Mouse (Mus musculus) embryonic facial prominence, embryonic 14.5 days (tissue): Measurements from ENCODE around the gene Cela1. TPM values are rescaled to one million over a fixed set of nuclear protein-coding genes. Genes with fewer than 3 reads are reported as not detected.

ENCODE experiments used
- ATAC-seq: fragments of 200-750 bp; cut with Nextera tagmentation; 2 replicates; pipeline ENCODE4 v1.8.0; 2017; ENCODE audit warnings: low read depth, moderate number of reproducible peaks, moderate TSS enrichment
- DNase-seq: peaks from one replicate; pipeline ENCODE4 v3.0.0-alpha.2; 2015; ENCODE audit warnings: low spot score
- H3K27ac ChIP-seq: fragments of 300-500 bp; sonication (generic); replicated peaks from 2 replicates; pipeline ENCODE4 v1.5.1; 2014; ENCODE audit warnings: low read depth, mild to moderate bottlenecking, low read length, moderate library complexity
- H3K27me3 ChIP-seq: fragments of 300-500 bp; sonication (generic); replicated peaks from 2 replicates; pipeline ENCODE4 v1.6.1; 2014; ENCODE audit warnings: low read length; ENCODE audit not compliant: control insufficient read depth, insufficient read depth
- H3K36me3 ChIP-seq: fragments of 300-500 bp; sonication (generic); 2 replicates; pipeline ENCODE4 v1.6.1; 2014; ENCODE audit warnings: low read length, mixed read lengths; ENCODE audit not compliant: control insufficient read depth, insufficient read depth
- H3K4me1 ChIP-seq: fragments of 300-500 bp; sonication (generic); 2 replicates; pipeline ENCODE4 v1.6.1; 2014; ENCODE audit warnings: antibody characterized with exemption, low read length; ENCODE audit not compliant: control insufficient read depth, insufficient read depth
- H3K4me2 ChIP-seq: fragments of 300-500 bp; sonication (generic); 2 replicates; pipeline ENCODE4 v1.6.1; 2014; ENCODE audit warnings: low read depth, mild to moderate bottlenecking, low read length, moderate library complexity, mixed read lengths
- H3K4me3 ChIP-seq: fragments of 300-500 bp; sonication (generic); 2 replicates; pipeline ENCODE4 v1.5.1; 2014; ENCODE audit warnings: low read depth, mild to moderate bottlenecking, low read length
- H3K9ac ChIP-seq: fragments of 300-500 bp; sonication (generic); 2 replicates; pipeline ENCODE4 v1.6.1; 2014; ENCODE audit warnings: low read depth, mild to moderate bottlenecking, low read length, moderate library complexity, mixed read lengths
- H3K9me3 ChIP-seq: fragments of 300-500 bp; sonication (generic); 2 replicates; pipeline ENCODE4 v1.6.1; 2016; ENCODE audit warnings: low read length; ENCODE audit not compliant: control insufficient read depth
- WGBS: fragments of 180-500 bp; shearing (Covaris S2); extraction: QIAGEN DNeasy Blood & Tissue Kit; methylation state at CpG from one replicate; pipeline ENCODE4 v1.1.7; 2014; 5-methylcytosine and 5-hydroxymethylcytosine counted together
- polyA plus RNA-seq: library from polyadenylated mRNA; unstranded; fragments of >200 nt; fragmentation: Nextera tagmentation; extraction: Ambion mirVana; gene quantifications from 2 replicates; pipeline ENCODE4 v1.2.1, GENCODE M21; 2014

Gene Cela1
- 2.4 and 3.8 TPM in 2 replicates for polyA plus RNA-seq

DNA sequence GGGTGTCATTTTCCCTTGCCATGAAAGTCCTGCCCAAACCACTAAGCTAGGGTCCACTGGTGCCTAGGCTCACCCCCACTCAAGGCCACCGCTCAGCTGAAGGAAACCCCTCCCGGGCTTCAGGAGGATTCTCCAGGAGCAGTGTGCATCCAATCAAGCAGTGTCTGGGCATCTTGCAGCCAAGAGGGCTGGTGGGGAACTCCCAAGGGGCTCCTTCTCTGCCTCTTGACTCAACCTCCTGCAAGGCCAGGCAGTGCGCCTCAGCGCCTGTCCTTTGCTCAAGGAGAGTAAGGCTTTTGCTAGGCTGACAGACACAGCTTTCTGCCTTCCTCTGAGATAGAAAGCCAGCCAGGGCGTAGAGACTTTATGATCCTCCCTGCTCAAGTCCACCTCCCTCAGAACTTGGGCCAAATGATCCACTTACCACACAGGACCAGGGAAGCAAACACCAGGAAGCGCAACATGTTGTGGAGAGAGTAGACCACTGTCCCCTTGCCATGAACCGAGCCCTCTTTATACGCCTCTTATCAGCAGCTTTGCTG, at the start of gene Cela1:
TSS of gene Cela1 (minus strand) at position 492 of the 542 bp plus-strand sequence.
- no peak for DNase-seq
- Histone ChIP-seq H3K9ac (peak within 1 kb of the TSS; percentile 25; the same call in 1 of the 2 replicates), H3K4me3 (no peak within 1 kb of the TSS), H3K27me3 (no peaks in the 10 kb centered on the region; the same call in 1 of the 2 replicates), H3K27ac (no peak within 1 kb of the TSS), H3K36me3 (no peaks in the 10 kb centered on the region), H3K9me3 (peaks cover 9% of the 10 kb centered on the region), H3K4me1 (no peaks in the 10 kb centered on the region; the same call in 1 of the 2 replicates), H3K4me2 (no peak within 1 kb of the TSS)
- 75% methylated on average over 8 of the region's 8 CpGs for WGBS
- no peak for ATAC-seq

DNA sequence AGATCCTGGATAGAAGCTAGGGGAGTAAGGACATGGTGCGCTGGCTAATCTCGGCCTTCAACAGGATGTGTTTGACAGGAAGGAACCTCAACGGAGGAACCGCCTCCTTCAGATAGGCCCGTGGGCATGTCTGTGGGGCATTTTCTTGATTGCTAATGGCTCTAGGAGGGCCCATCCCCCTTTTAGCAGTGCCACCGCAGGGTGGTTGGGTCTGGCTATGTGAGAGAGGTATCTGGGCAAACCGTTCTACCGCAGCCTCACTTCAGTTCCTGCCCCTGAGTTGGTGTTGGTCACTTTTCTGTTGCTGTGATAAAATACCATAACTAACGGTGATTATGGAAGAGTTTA, 48.2 kb upstream of the Cela1 start:
- ATAC-seq (no peak), DNase-seq (no peak)
- Histone ChIP-seq H3K4me3 (no peak overlapping the region), H3K9ac (no peak overlapping the region), H3K27ac (no peak overlapping the region), H3K4me1 (no peaks in the 10 kb centered on the region), H3K4me2 (no peak overlapping the region), H3K36me3 (no peaks in the 10 kb centered on the region), H3K27me3 (peaks cover 10% of the 10 kb centered on the region; the same call in 1 of the 2 replicates), H3K9me3 (no peaks in the 10 kb centered on the region)
- WGBS = 77% methylated on average over 9 of the region's 9 CpGs

DNA sequence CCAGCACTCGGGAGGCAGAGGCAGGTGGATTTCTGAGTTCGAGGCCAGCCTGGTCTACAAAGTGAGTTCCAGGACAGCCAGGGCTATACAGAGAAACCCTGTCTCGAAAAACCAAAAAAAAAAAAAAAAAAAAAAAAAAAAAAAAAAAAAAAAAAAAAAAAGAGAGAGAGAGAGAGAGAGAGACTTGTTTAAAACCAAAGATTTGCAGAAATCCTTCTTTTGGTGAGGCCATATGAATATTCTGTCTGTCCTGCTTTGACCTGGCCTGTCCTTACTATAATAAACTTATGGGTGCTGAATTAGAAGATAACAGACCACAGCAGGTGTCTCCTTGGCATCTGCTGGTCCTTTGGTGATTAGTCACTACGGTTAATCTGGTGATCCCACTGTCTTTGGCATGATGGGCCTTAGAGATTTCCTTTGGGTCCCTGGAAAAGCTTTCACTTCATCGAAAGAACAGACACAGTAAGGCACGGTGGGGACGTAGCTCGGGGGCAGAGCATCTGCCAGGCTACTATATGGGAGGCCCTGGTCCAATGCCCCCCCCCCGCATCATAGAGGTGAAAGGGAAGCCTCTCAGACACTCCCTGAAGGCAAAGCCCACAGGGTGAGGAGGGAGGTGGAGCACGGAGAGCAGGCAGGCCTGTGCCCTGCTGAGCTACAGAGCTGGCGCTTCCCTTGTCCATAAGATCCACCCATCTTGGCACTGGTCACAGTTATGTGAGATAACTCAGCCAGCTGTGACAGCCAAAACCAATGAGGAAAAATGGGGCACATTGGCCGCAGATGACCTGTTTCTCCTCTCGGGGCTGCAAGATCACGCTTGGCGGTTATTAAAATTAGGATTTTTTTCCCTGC, 47.6 kb upstream of the Cela1 start:
- Histone ChIP-seq H3K9ac (no peak overlapping the region), H3K4me1 (no peaks in the 10 kb centered on the region)
- 86% methylated on average over 14 of the region's 15 CpGs for WGBS

GRCm38 (mm10) chr15:100732580-100732979, 44.9 kb upstream of the Cela1 start:
- Histone ChIP-seq H3K4me3 (no peak overlapping the region), H3K4me2 (no peak overlapping the region), H3K9ac (no peak overlapping the region), H3K4me1 (peaks cover 3% of the 10 kb centered on the region; the same call in 1 of the 2 replicates), H3K9me3 (no peaks in the 10 kb centered on the region), H3K27ac (no peak overlapping the region), H3K36me3 (no peaks in the 10 kb centered on the region), H3K27me3 (peaks cover 43% of the 10 kb centered on the region)
- DNase-seq (peak; percentile 55), ATAC-seq (peak; percentile 41; the same call in 1 of the 2 replicates)
- WGBS = 21% methylated on average over 5 of the region's 5 CpGs

More for the DNA sequence above, 47.6 kb upstream of the Cela1 start:
- H3K27ac ChIP-seq = no peak overlapping the region
- no peak overlapping the region for H3K4me2 ChIP-seq
- no peaks in the 10 kb centered on the region for H3K36me3 ChIP-seq
- ATAC-seq = no peak
- H3K27me3 ChIP-seq = peaks cover 16% of the 10 kb centered on the region; the same call in 1 of the 2 replicates
- H3K9me3 ChIP-seq = no peaks in the 10 kb centered on the region
- no peak for DNase-seq
- H3K4me3 ChIP-seq = no peak overlapping the region

- Histone ChIP-seq H3K4me1 (peaks cover 3% of the 10 kb centered on the region; the same call in 1 of the 2 replicates), H3K9ac (no peak overlapping the region), H3K4me3 (no peak overlapping the region), H3K4me2 (no peak overlapping the region), H3K9me3 (no peaks in the 10 kb centered on the region), H3K27ac (no peak overlapping the region), H3K36me3 (no peaks in the 10 kb centered on the region), H3K27me3 (peaks cover 53% of the 10 kb centered on the region)
- ATAC-seq = no peak
- no peak for DNase-seq
- 46% methylated on average over 8 of the region's 9 CpGs for WGBS
These were observed 43.4 kb upstream of the Cela1 start for GRCm38 (mm10) chr15:100731081-100731480.

- no peak; the same call in 1 of the 2 replicates for ATAC-seq
- Histone ChIP-seq H3K4me3 (peak within 1 kb of the TSS; percentile 40), H3K9me3 (no peaks in the 10 kb centered on the region), H3K36me3 (no peaks in the 10 kb centered on the region), H3K4me2 (peak within 1 kb of the TSS; percentile 64), H3K27ac (no peak within 1 kb of the TSS), H3K4me1 (peaks cover 3% of the 10 kb centered on the region; the same call in 1 of the 2 replicates), H3K9ac (peak within 1 kb of the TSS; percentile 26), H3K27me3 (peaks cover 53% of the 10 kb centered on the region)
- WGBS = 16% methylated on average over 11 of the region's 57 CpGs
- no peak for DNase-seq
These were observed 41.7 kb upstream of the Cela1 start, which contains the start of gene Galnt6 for GRCm38 (mm10) chr15:100729281-100729985. Gene Galnt6, minus strand, starts transcription at chr15:100729376.

GRCm38 (mm10) chr15:100728586-100728985, 40.9 kb upstream of the Cela1 start:
- Histone ChIP-seq H3K27ac (no peak overlapping the region), H3K27me3 (peaks cover 53% of the 10 kb centered on the region), H3K9me3 (no peaks in the 10 kb centered on the region), H3K4me1 (peaks cover 3% of the 10 kb centered on the region; the same call in 1 of the 2 replicates), H3K9ac (peak overlapping the region; percentile 26; the same call in 1 of the 2 replicates), H3K36me3 (no peaks in the 10 kb centered on the region), H3K4me3 (peak overlapping the region; percentile 40), H3K4me2 (peak overlapping the region; percentile 64)
- DNase-seq (no peak), ATAC-seq (no peak)
- 27% methylated on average over 9 of the region's 9 CpGs for WGBS

DNA sequence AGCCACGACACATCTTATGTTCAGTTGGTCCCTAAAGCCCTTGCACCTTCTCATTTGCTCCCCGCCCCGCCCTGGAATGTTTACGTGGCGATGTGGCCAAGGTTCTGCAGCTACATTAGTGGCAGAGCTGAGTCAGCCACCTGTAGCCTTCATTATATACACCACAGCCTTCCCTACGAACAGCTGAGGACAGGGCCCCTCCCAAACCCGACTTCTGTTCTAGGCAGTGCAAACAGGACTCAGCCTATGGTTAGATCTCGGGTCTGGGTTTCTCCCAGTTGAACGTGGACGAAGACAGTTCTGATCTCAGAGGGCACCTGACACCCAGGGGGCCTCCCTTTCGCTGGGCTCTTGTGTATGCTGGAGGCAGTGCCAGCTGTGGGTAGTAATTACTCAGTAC, 40.1 kb upstream of the Cela1 start:
- H3K4me2 ChIP-seq = no peak overlapping the region
- no peak for DNase-seq
- 83% methylated on average over 11 of the region's 11 CpGs for WGBS
- no peak overlapping the region for H3K27ac ChIP-seq
- no peaks in the 10 kb centered on the region for H3K36me3 ChIP-seq
- H3K27me3 ChIP-seq = peaks cover 53% of the 10 kb centered on the region
- no peaks in the 10 kb centered on the region for H3K9me3 ChIP-seq
- no peak for ATAC-seq
- H3K4me1 ChIP-seq = peaks cover 3% of the 10 kb centered on the region; the same call in 1 of the 2 replicates
- no peak overlapping the region for H3K9ac ChIP-seq
- no peak overlapping the region for H3K4me3 ChIP-seq
